Mouse (Mus musculus): ENCODE data around the gene Trip12. TPM values are rescaled to one million over a fixed set of nuclear protein-coding genes. Genes with fewer than 3 reads are reported as not detected.

Trip12 gene
- polyA plus RNA-seq, 1 experiment, result 41.7 TPM

DNA sequence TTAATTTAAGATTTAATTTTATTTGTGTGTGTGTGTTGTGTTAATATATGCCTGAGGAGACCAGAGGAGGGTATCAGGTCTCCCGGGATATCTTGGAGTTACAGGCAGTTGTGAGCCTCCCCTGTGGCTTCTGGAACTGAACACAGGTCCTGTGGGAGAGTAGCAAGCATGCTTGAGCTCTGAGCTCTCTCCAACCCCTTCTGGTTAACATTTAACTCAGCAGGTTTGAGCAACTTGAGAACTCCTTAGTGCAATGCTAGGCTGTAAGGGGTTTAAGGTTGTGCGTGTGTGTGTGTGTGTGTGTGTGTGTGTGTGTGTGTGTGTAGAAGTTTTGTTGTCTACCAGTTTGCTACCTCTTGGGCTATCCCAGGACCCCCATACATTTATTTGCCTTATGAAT lies 37.3 kb upstream of the Trip12 start:
- TF ChIP-seq FOSL1 (IDR thresholded peaks at IDR 0.05; ENCODE audit: insufficient read depth, low read length, poor library complexity, severe bottlenecking) (no peak), MYOD1 (IDR thresholded peaks at IDR 0.05; ENCODE audit: control insufficient read depth, insufficient read length, low read depth) (no peak), MYOG (IDR thresholded peaks at IDR 0.05; ENCODE audit: control insufficient read depth, extremely low read depth, insufficient read length) (no peak), USF1 (IDR thresholded peaks at IDR 0.05; ENCODE audit: low read depth) (no peak), CEBPB (IDR thresholded peaks at IDR 0.05; ENCODE audit: low read depth) (no peak), MAX (IDR thresholded peaks at IDR 0.05) (no peak), CTCF (IDR thresholded peaks at IDR 0.05; ENCODE audit: control insufficient read depth, insufficient read depth, insufficient read length) (no peak)
- Histone ChIP-seq H3K27me3 (ENCODE audit: control insufficient read depth, insufficient read depth, insufficient read length) (no peaks in the 10 kb centered on the region), H3K79me2 (ENCODE audit: control insufficient read depth, insufficient read depth) (no peaks in the 10 kb centered on the region), H3K79me3 (ENCODE audit: low read depth) (no peaks in the 10 kb centered on the region), H3K36me3 (ENCODE audit: control insufficient read depth, insufficient read depth) (no peaks in the 10 kb centered on the region), H3ac (ENCODE audit: control insufficient read depth, insufficient read length, low read depth) (no peak overlapping the region), H3K4me3 (ENCODE audit: insufficient read depth, poor library complexity, severe bottlenecking) (no peak overlapping the region)

DNA sequence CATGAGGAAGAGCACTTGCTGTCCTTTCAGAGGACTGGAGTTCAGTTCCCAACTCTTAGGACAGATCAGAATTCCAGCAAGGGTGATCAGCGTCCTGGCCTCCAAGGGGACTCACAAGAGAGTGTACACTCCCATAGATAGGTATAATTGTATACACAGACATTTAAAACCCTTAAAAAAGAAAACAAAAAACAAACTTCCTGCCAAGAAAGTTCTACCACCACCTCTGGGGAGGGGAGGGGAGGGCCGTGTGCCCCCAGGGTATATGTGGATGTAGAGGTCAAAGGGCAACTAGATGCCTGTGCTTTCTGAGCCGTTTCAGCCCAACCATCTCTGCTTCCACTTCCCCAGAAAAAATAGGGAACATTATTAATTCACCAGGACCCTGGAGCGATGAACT lies 32.6 kb upstream of the Trip12 start:
- Histone ChIP-seq H3K36me3 (ENCODE audit: control insufficient read depth, insufficient read depth) (no peaks in the 10 kb centered on the region), H3K79me3 (ENCODE audit: low read depth) (no peaks in the 10 kb centered on the region), H3ac (ENCODE audit: control insufficient read depth, insufficient read length, low read depth) (no peak overlapping the region), H3K79me2 (ENCODE audit: control insufficient read depth, insufficient read depth) (no peaks in the 10 kb centered on the region), H3K4me3 (ENCODE audit: insufficient read depth, poor library complexity, severe bottlenecking) (no peak overlapping the region), H3K27me3 (ENCODE audit: control insufficient read depth, insufficient read depth, insufficient read length) (no peaks in the 10 kb centered on the region)
- TF ChIP-seq MAX (IDR thresholded peaks at IDR 0.05), result no peak
- TF ChIP-seq CTCF (IDR thresholded peaks at IDR 0.05; ENCODE audit: control insufficient read depth, insufficient read depth, insufficient read length), result no peak
- no peak for TF ChIP-seq CEBPB (IDR thresholded peaks at IDR 0.05; ENCODE audit: low read depth)

DNA sequence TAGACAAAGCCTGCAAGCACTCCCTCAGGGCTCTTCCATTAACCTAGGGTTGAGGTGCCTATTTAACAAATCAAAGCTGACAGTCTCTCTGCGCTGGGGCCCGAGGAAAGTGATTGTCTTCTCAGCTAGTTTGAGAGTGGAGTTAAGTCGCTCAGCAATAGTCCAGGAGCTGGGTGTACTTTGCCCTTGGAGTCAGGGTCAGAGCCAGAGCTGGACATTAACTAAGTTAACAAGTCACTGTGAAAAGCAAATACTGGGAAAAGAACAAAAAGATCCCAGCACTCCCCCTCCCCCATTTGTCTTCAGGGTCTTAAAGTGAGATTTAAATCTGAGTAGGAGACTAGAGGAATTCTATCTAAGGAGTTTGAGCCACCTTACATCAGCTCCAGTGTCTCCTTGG lies 31.8 kb upstream of the Trip12 start:
- H3ac ChIP-seq (ENCODE audit: control insufficient read depth, insufficient read length, low read depth), result no peak overlapping the region
- TF ChIP-seq CTCF (IDR thresholded peaks at IDR 0.05; ENCODE audit: control insufficient read depth, insufficient read depth, insufficient read length) (no peak), CEBPB (IDR thresholded peaks at IDR 0.05; ENCODE audit: low read depth) (no peak), FOSL1 (IDR thresholded peaks at IDR 0.05; ENCODE audit: insufficient read depth, low read length, poor library complexity, severe bottlenecking) (no peak), MAX (IDR thresholded peaks at IDR 0.05) (no peak), MYOG (IDR thresholded peaks at IDR 0.05; ENCODE audit: control insufficient read depth, extremely low read depth, insufficient read length) (no peak), USF1 (IDR thresholded peaks at IDR 0.05; ENCODE audit: low read depth) (no peak), MYOD1 (IDR thresholded peaks at IDR 0.05; ENCODE audit: control insufficient read depth, insufficient read length, low read depth) (no peak)
- H3K36me3 ChIP-seq (ENCODE audit: control insufficient read depth, insufficient read depth), result no peaks in the 10 kb centered on the region
- no peak overlapping the region for H3K4me3 ChIP-seq (ENCODE audit: insufficient read depth, poor library complexity, severe bottlenecking)
- H3K79me2 ChIP-seq (ENCODE audit: control insufficient read depth, insufficient read depth), result no peaks in the 10 kb centered on the region
- no peaks in the 10 kb centered on the region for H3K27me3 ChIP-seq (ENCODE audit: control insufficient read depth, insufficient read depth, insufficient read length)
- H3K79me3 ChIP-seq (ENCODE audit: low read depth), result no peaks in the 10 kb centered on the region

DNA sequence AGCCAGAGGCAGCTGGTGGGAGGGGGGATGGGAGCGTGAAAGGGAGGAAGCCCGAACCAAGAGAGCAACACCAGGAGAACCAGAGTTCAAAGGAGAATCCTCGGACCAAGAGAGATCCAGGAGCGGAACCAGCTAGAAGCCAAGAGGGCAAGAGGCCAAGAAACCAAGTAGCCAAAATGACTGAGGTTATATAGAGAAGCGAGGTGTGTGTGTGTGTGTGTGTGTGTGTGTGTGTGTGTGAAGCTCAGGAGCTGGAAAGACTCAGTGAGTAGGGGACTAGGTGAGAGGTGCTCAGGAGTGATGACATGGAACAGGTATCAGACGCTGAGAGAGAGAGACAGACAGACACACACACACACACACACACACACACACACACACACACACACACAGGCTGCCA lies 30.8 kb upstream of the Trip12 start:
- Histone ChIP-seq H3K79me3 (ENCODE audit: low read depth) (no peaks in the 10 kb centered on the region), H3K36me3 (ENCODE audit: control insufficient read depth, insufficient read depth) (no peaks in the 10 kb centered on the region), H3K27me3 (ENCODE audit: control insufficient read depth, insufficient read depth, insufficient read length) (no peaks in the 10 kb centered on the region), H3K79me2 (ENCODE audit: control insufficient read depth, insufficient read depth) (no peaks in the 10 kb centered on the region), H3ac (ENCODE audit: control insufficient read depth, insufficient read length, low read depth) (no peak overlapping the region), H3K4me3 (ENCODE audit: insufficient read depth, poor library complexity, severe bottlenecking) (no peak overlapping the region)
- TF ChIP-seq MYOG (IDR thresholded peaks at IDR 0.05; ENCODE audit: control insufficient read depth, extremely low read depth, insufficient read length) (no peak), MAX (IDR thresholded peaks at IDR 0.05) (no peak), USF1 (IDR thresholded peaks at IDR 0.05; ENCODE audit: low read depth) (no peak), CEBPB (IDR thresholded peaks at IDR 0.05; ENCODE audit: low read depth) (no peak), MYOD1 (IDR thresholded peaks at IDR 0.05; ENCODE audit: control insufficient read depth, insufficient read length, low read depth) (no peak), FOSL1 (IDR thresholded peaks at IDR 0.05; ENCODE audit: insufficient read depth, low read length, poor library complexity, severe bottlenecking) (no peak), CTCF (IDR thresholded peaks at IDR 0.05; ENCODE audit: control insufficient read depth, insufficient read depth, insufficient read length) (no peak)

DNA sequence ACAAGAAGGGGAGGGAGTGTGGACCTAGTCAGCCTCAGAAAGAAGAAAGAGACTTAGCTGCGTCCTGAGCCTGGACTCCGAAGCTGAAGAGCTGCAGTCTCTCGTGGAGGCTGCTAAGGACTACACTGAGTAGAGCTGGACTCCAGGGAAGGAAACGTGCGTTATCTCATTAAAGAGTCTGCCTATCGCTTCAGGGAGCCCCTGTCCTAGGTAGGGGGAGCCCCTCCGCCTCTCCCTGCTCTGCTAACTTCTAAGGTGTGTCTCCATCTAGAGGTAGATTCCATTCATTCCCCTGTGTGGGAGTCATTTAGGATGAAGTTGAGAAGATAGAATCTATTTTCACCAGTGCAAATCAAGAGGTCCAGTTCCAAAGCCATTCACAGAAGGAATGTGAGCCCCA lies 29.2 kb upstream of the Trip12 start:
- H3K4me3 ChIP-seq (ENCODE audit: insufficient read depth, poor library complexity, severe bottlenecking), result no peak overlapping the region
- no peaks in the 10 kb centered on the region for H3K79me2 ChIP-seq (ENCODE audit: control insufficient read depth, insufficient read depth)
- TF ChIP-seq CEBPB (IDR thresholded peaks at IDR 0.05; ENCODE audit: low read depth) (no peak), CTCF (IDR thresholded peaks at IDR 0.05; ENCODE audit: control insufficient read depth, insufficient read depth, insufficient read length) (no peak), FOSL1 (IDR thresholded peaks at IDR 0.05; ENCODE audit: insufficient read depth, low read length, poor library complexity, severe bottlenecking) (no peak), MAX (IDR thresholded peaks at IDR 0.05) (no peak), MYOG (IDR thresholded peaks at IDR 0.05; ENCODE audit: control insufficient read depth, extremely low read depth, insufficient read length) (no peak), USF1 (IDR thresholded peaks at IDR 0.05; ENCODE audit: low read depth) (no peak), MYOD1 (IDR thresholded peaks at IDR 0.05; ENCODE audit: control insufficient read depth, insufficient read length, low read depth) (no peak)

DNA sequence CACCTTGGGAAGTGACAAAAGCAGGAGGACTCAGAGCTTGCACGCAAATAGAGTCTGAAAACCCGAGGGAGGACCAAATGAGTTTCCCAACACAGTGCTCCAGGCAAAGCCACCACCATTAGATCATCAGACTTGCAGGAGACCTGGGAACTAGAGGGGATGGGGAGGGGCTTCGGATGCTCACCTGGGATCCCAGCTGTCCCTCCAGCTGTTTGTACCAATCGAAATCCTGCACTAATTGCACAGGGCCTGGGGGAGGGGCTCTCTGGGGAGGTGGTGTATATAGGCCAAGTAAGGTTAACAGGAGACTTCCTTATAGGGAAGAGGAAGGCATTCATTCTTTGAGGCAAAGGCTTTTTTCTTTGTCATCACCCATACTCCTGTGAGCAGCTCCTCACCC lies 28.5 kb upstream of the Trip12 start:
- no peaks in the 10 kb centered on the region for H3K36me3 ChIP-seq (ENCODE audit: control insufficient read depth, insufficient read depth)
- no peaks in the 10 kb centered on the region for H3K79me2 ChIP-seq (ENCODE audit: control insufficient read depth, insufficient read depth)
- H3ac ChIP-seq (ENCODE audit: control insufficient read depth, insufficient read length, low read depth), result no peak overlapping the region
- no peak overlapping the region for H3K4me3 ChIP-seq (ENCODE audit: insufficient read depth, poor library complexity, severe bottlenecking)
- no peak for TF ChIP-seq USF1 (IDR thresholded peaks at IDR 0.05; ENCODE audit: low read depth)
- no peak for TF ChIP-seq FOSL1 (IDR thresholded peaks at IDR 0.05; ENCODE audit: insufficient read depth, low read length, poor library complexity, severe bottlenecking)
- TF ChIP-seq MYOD1 (IDR thresholded peaks at IDR 0.05; ENCODE audit: control insufficient read depth, insufficient read length, low read depth), result no peak
- no peak for TF ChIP-seq MAX (IDR thresholded peaks at IDR 0.05)
- no peak for TF ChIP-seq CTCF (IDR thresholded peaks at IDR 0.05; ENCODE audit: control insufficient read depth, insufficient read depth, insufficient read length)
- no peak for TF ChIP-seq MYOG (IDR thresholded peaks at IDR 0.05; ENCODE audit: control insufficient read depth, extremely low read depth, insufficient read length)
- no peak for TF ChIP-seq CEBPB (IDR thresholded peaks at IDR 0.05; ENCODE audit: low read depth)
- no peaks in the 10 kb centered on the region for H3K27me3 ChIP-seq (ENCODE audit: control insufficient read depth, insufficient read depth, insufficient read length)
- no peaks in the 10 kb centered on the region for H3K79me3 ChIP-seq (ENCODE audit: low read depth)

More for the DNA sequence above, 29.2 kb upstream of the Trip12 start:
- Histone ChIP-seq H3K27me3 (ENCODE audit: control insufficient read depth, insufficient read depth, insufficient read length) (no peaks in the 10 kb centered on the region), H3ac (ENCODE audit: control insufficient read depth, insufficient read length, low read depth) (no peak overlapping the region), H3K36me3 (ENCODE audit: control insufficient read depth, insufficient read depth) (no peaks in the 10 kb centered on the region), H3K79me3 (ENCODE audit: low read depth) (no peaks in the 10 kb centered on the region)
